Mouse (Mus musculus) A20 (cell line): ENCODE measurements around the gene Sox12.
"Not testable (repeated sequence)": the region's sequence is repeated elsewhere in the genome, so short reads cannot be mapped to it uniquely, and the experiment has no call there.

Source experiments
- DNase-seq: peaks from one replicate; pipeline ENCODE4 v3.0.0-alpha.2; 2011; ENCODE audit warnings: low read depth, low spot score

Sox12 gene

GRCm38 (mm10) chr2:152397680-152398435 is at the start of gene Sox12:
Gene Sox12, minus strand, starts transcription at chr2:152398063.
- peak; percentile 87 for DNase-seq

GRCm38 (mm10) chr2:152447461-152447860 is 49.6 kb upstream of the Sox12 start:
- no peak for DNase-seq

GRCm38 (mm10) chr2:152446642-152447041 is 48.8 kb upstream of the Sox12 start:
- DNase-seq = no peak

DNA sequence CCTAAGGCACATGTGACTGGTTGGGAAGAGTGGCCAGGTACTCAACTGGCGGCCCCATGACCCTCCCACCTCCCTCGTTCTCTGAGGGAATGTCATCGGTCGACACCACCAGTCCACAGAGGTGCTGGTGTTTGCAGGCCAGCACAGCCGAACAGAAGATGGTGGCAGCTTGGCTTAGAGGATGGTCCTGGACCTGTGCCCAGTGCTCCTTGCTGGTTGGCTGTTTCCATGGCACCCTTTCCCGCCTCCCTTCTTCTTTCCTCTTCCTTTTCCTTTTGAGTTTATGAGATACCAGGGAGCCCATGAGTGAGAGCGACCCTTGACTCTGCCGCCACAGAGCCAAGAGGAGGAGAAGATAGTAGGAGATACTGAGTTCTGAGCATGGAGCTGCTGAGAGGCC is 45.4 kb upstream of the Sox12 start:
- no peak for DNase-seq

DNA sequence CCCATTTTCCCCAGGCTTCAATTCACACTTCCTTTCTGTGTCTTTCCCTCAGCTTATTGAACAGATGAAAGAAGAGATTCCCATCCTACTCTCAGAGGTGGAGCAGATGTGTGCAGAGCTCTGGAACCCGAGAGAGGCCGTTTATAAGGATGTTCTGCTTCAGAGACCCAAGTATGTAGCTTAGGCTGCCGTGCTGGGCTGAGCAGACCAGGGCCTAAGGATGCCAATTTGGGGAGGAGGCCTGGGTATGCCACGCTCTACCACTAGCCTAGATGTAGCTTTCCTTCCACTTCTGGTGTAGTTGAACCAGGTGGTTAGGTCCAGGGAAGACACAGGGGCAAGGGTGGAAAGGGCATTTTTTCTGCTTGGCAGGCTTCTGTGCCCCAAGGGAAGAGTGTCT is 44.5 kb upstream of the Sox12 start:
- no peak for DNase-seq

DNA sequence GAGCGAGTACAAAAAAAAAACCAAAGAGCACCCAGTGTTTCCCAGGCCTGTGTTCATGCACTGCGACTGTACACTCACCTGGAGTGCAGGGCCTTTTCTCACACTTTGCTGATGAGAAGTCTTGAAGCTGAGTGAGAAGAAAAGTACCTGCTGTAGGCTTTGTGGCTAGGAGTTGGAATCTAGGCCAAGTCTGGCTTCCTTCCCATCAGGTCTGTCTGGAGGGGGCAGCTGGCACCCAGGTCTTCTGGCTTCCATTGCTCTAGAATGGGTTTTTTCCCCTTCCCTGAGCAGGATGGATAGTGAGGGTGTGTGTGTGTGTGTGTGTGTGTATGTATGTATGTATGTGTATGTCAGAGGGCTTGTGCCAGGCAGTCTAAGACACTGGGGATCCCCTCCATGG is 42.0 kb upstream of the Sox12 start:
- no peak for DNase-seq

- DNase-seq = no peak
Measured at GRCm38 (mm10) chr2:152438963-152439362, 41.1 kb upstream of the Sox12 start.

- DNase-seq = peak; percentile 67
Measured at GRCm38 (mm10) chr2:152436983-152437860, 39.4 kb upstream of the Sox12 start.

- DNase-seq = no peak
Measured at GRCm38 (mm10) chr2:152436405-152436901, 38.6 kb upstream of the Sox12 start.

GRCm38 (mm10) chr2:152428481-152428880 is 30.6 kb upstream of the Sox12 start:
- DNase-seq = not testable (repeated sequence)

DNA sequence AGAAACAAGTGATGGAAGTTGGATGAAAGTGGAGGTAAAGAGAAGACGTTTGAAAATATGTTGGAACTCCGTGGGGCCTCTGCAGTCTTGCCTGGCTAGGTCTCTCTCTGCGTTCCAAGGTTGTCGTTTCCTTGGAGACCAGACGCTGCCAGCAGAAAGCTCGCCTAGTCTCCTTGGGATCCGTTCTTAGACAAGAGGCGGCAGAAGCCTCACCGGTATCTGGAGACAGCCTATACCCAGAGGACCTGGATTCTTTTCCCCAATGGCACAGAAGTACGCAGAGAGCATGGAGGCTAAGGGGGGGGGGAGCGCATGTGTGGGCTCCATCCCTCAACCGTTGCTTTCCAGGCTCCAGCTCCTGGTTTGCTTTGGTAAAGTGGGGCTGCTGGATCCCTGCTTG is 29.6 kb upstream of the Sox12 start:
- DNase-seq = no peak

GRCm38 (mm10) chr2:152415786-152416185 is 17.9 kb upstream of the Sox12 start:
- no peak for DNase-seq

DNA sequence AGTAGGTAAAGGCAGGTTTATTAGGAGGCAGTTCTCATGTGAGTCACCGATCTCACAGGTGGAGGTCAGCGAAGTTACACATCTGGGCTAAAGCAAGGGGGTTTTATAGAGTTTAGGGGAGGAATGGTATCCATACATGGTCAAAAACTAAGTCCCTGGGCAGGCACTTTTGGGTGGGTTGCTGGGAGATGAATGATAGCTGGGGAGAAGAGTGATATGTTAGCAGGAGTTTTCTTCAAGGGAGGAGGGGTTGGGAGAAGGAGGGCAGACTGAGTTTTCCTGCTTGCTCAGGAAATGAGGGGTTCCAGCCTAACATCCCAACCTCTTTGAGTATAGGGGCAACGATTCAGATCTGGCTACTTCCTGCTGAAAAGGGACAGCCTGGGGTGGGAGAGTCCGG is 17.4 kb upstream of the Sox12 start, which contains the start of gene 6820408C15Rik:
TSS of gene 6820408C15Rik (plus strand) at position 301 of the 400 bp plus-strand sequence.
- no peak for DNase-seq

DNA sequence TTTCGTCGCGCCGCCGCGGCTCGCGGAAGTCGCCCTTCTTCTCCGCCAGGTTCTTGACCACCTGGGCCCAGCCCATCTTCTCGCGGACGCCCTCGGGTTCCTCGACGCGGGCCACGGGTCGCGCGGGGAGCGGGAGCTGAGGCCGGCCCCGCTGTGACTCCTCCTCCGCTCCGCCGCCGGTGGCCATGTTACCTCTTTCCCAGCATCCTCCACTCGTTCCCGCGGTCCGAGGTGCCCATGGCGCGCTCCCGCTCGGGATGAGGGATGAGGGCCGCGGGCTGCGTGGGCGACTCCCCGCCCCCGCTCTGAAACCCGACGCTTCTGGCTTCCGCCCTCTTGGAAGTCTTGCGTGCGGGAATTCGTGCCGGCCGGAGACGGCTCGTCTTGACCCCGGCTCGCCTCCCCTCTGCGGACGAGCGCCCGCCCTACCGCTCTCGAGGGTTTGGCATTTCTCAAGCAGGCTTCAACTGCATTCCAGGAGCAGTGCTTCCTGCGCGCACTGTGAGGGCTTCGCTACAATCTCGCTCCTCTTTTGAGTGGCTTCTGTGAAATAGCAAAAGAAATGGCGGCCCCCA is 16.8 kb upstream of the Sox12 start, which contains the start of gene Zcchc3:
TSS of gene Zcchc3 (minus strand) at position 437 of the 575 bp plus-strand sequence.
- no peak for DNase-seq

GRCm38 (mm10) chr2:152413765-152414584 is 16.1 kb upstream of the Sox12 start:
- DNase-seq = no peak

GRCm38 (mm10) chr2:152413158-152413764 is 15.4 kb upstream of the Sox12 start:
- DNase-seq = no peak

- DNase-seq = no peak
Measured at GRCm38 (mm10) chr2:152412526-152413157, 14.8 kb upstream of the Sox12 start.

GRCm38 (mm10) chr2:152411471-152411870 is 13.6 kb upstream of the Sox12 start:
- no peak for DNase-seq

- DNase-seq = no peak
Measured at GRCm38 (mm10) chr2:152410971-152411371, 13.1 kb upstream of the Sox12 start.

GRCm38 (mm10) chr2:152409781-152410180 is 11.9 kb upstream of the Sox12 start:
- DNase-seq = no peak
